Mouse (Mus musculus) C2C12 (cell line): ENCODE data around the gene Glycam1. TPM values are rescaled to one million over a fixed set of nuclear protein-coding genes. Genes with fewer than 3 reads are reported as not detected.
"Not testable (repeated sequence)": the region's sequence is repeated elsewhere in the genome, so short reads cannot be mapped to it uniquely, and the experiment has no call there.

Experiments used
- H3K27me3 ChIP-seq: one replicate; pipeline ENCODE4 v1.6.1; 2011; ENCODE audit not compliant: control insufficient read depth, insufficient read depth, insufficient read length
- H3K36me3 ChIP-seq: one replicate; pipeline ENCODE4 v1.6.1; 2011; ENCODE audit not compliant: control insufficient read depth, insufficient read depth
- H3K4me3 ChIP-seq: one replicate; pipeline ENCODE4 v1.5.1; 2011; ENCODE audit warnings: mild to moderate bottlenecking, control low read depth; ENCODE audit not compliant: poor library complexity, insufficient read depth, severe bottlenecking
- H3K79me2 ChIP-seq: one replicate; pipeline ENCODE4 v1.6.1; 2011; ENCODE audit not compliant: control insufficient read depth, insufficient read depth
- H3K79me3 ChIP-seq: one replicate; pipeline ENCODE4 v1.6.1; 2011; ENCODE audit warnings: low read depth, control low read depth
- H3ac ChIP-seq: one replicate; pipeline ENCODE3; 2011; ENCODE audit warnings: low read depth; ENCODE audit not compliant: control insufficient read depth, insufficient read length
- CEBPB ChIP-seq: IDR thresholded peaks from one replicate; pipeline ENCODE4 v1.6.1; 2011; ENCODE audit warnings: low read depth, mild to moderate bottlenecking, control low read depth, moderate library complexity
- CTCF ChIP-seq: IDR thresholded peaks from one replicate; pipeline ENCODE4 v1.5.1; 2011; ENCODE audit not compliant: control insufficient read depth, insufficient read depth, insufficient read length
- FOSL1 ChIP-seq: IDR thresholded peaks from one replicate; pipeline ENCODE4 v1.8.0; 2011; ENCODE audit warnings: mild to moderate bottlenecking, low read length; ENCODE audit not compliant: poor library complexity, insufficient read depth, severe bottlenecking
- MAX ChIP-seq: IDR thresholded peaks from one replicate; pipeline ENCODE4 v1.6.1; 2011; ENCODE audit warnings: mild to moderate bottlenecking, control low read depth
- MYOD1 ChIP-seq: IDR thresholded peaks from one replicate; pipeline ENCODE4 v1.6.1; 2011; ENCODE audit warnings: low read depth; ENCODE audit not compliant: control insufficient read depth, insufficient read length
- MYOG ChIP-seq: IDR thresholded peaks from one replicate; pipeline ENCODE4 v1.6.1; 2011; ENCODE audit not compliant: control insufficient read depth, insufficient read length; ENCODE audit errors: extremely low read depth
- USF1 ChIP-seq: IDR thresholded peaks from one replicate; pipeline ENCODE4 v1.6.1; 2011; ENCODE audit warnings: low read depth, mild to moderate bottlenecking, control low read depth, moderate library complexity
- long read RNA-seq, 2 experiments: library from polyadenylated mRNA; unstranded; transcript quantifications; one replicate each; pipeline ENCODE4 v2.0.0; 2019 to 2020
- polyA plus RNA-seq: library from polyadenylated mRNA; unstranded; fragments of >200 nt; fragmentation: generic; extraction: Trizol; gene quantifications from one replicate; pipeline ENCODE4 v1.2.1, GENCODE M21; 2012; ENCODE audit warnings: missing spikeins

Glycam1 gene
- not detected for polyA plus RNA-seq
- long read RNA-seq, experiment 1, result 0 reads
- long read RNA-seq, experiment 2, result 0 reads

DNA sequence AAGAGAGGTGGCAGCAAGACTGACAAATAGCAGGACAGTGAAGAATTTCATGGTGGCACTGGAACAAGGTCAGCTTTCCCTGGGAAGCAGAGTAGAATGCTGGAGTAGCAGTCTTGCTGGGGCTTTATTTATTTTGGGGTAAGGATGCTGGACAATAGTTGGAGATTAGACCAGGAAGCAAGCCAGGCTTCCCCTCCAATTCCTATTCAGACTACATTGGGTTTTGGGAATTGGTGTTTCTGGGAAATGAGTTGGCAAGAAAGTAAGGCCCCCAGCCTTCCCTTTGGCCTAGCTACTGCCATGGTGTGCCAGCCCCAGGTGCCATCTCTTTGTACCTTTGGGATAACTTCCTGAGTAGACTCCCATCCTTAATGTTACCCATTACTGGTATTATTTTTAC lies at the start of gene Glycam1:
TSS of gene Glycam1 (minus strand) at position 101 of the 400 bp plus-strand sequence.
- TF ChIP-seq MYOD1, result no peak
- TF ChIP-seq USF1, result no peak
- no peak for TF ChIP-seq FOSL1
- no peak for TF ChIP-seq CEBPB
- TF ChIP-seq MAX, result no peak
- no peak for TF ChIP-seq CTCF
- no peak for TF ChIP-seq MYOG
- H3K4me3 ChIP-seq, result no peak within 1 kb of the TSS

DNA sequence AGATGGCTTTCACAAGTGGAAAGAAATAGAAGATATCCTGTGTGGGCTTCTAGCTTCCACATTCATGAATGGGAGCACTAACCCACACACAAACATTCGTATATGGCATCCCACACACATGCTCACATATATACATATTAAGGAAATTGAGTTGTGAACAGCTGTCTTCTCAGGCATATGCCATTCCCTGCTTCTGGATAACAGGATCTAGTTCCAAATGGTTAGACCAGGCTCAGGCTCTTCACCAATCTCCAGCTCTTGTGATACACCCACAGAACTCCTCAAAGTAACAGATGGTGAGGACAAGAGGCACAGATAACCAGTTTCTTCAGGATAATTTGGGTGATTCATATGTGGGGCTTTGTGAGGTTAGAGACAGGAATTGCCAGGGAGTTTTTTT lies 39.6 kb upstream of the Glycam1 start:
- TF ChIP-seq USF1 (no peak), MAX (no peak), CTCF (no peak), FOSL1 (no peak), MYOD1 (no peak), MYOG (no peak), CEBPB (no peak)
- Histone ChIP-seq H3K27me3 (no peaks in the 10 kb centered on the region), H3K79me3 (no peaks in the 10 kb centered on the region), H3ac (no peak overlapping the region), H3K36me3 (no peaks in the 10 kb centered on the region), H3K4me3 (no peak overlapping the region), H3K79me2 (no peaks in the 10 kb centered on the region)

More for the DNA sequence above, at the start of gene Glycam1:
- no peak within 1 kb of the TSS for H3ac ChIP-seq
- no peaks in the 10 kb centered on the region for H3K79me2 ChIP-seq
- no peaks in the 10 kb centered on the region for H3K27me3 ChIP-seq
- no peaks in the 10 kb centered on the region for H3K79me3 ChIP-seq
- H3K36me3 ChIP-seq, result no peaks in the 10 kb centered on the region

DNA sequence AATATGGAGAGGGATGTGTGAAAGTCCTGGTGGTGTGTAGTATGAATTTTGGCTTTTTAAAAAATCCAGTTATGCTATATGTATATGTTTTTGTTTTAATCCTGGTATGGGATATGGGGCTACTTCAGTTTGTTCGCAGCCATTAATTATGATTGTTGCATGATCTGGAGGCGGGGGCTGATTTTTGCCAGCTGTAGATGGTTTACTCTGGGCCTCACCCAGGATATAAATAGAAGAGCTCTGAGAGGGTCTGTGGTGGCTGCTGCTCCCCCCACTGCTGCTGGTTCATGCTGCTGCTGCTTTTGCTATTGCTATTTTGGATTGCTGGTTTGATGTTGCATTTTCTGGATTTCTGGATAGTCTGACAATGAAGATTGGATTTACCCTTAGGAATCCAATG lies 25.9 kb upstream of the Glycam1 start:
- no peak overlapping the region for H3K4me3 ChIP-seq
- no peaks in the 10 kb centered on the region for H3K36me3 ChIP-seq
- no peaks in the 10 kb centered on the region for H3K79me3 ChIP-seq
- TF ChIP-seq MAX (no peak), MYOD1 (no peak)
- no peaks in the 10 kb centered on the region for H3K27me3 ChIP-seq
- H3K79me2 ChIP-seq, result no peaks in the 10 kb centered on the region
- no peak overlapping the region for H3ac ChIP-seq

DNA sequence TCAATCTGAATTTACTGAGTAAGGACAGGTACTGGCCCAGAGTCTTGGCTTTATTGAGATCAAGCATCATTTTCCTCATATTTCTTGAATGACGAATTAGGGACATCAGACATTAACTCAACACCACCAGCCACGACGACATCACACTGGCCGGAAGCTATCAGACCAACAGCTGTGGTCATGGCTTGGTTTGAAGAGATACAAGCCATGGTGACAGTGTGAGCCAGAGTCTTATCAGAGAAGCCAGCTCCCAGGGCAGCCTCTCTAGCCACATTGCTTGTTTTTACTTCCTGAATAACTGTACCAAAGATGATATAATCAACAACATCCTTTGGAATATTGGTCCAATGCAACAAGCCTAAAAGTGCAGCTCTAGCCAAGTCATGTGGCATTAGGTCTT lies 22.9 kb upstream of the Glycam1 start:
- not testable (repeated sequence) for H3ac ChIP-seq, H3K4me3 ChIP-seq, H3K79me3 ChIP-seq, H3K27me3 ChIP-seq, H3K36me3 ChIP-seq, H3K79me2 ChIP-seq

DNA sequence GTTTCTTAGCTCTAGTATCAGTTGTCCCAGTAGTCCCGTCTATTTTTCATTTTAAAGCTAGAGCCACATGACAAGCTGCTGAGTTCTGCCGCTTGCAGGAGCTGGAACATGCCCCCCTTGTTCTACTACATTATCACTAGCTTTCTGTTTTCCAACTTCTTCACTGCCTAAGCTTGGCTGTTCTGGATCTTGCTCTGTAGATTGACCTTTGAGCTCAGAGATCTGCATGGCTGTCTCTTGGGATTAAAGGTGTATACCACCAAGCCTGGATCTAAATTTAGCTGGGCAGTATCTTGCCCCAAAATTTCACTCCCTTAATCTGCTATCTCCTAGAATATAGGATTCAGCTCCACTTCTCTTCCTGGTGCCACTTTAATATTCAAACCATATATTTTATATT lies 21.0 kb upstream of the Glycam1 start:
- Histone ChIP-seq H3K27me3 (no peaks in the 10 kb centered on the region), H3ac (no peak overlapping the region), H3K36me3 (no peaks in the 10 kb centered on the region), H3K79me2 (no peaks in the 10 kb centered on the region), H3K4me3 (no peak overlapping the region), H3K79me3 (no peaks in the 10 kb centered on the region)
- TF ChIP-seq MYOD1 (no peak), FOSL1 (no peak)

DNA sequence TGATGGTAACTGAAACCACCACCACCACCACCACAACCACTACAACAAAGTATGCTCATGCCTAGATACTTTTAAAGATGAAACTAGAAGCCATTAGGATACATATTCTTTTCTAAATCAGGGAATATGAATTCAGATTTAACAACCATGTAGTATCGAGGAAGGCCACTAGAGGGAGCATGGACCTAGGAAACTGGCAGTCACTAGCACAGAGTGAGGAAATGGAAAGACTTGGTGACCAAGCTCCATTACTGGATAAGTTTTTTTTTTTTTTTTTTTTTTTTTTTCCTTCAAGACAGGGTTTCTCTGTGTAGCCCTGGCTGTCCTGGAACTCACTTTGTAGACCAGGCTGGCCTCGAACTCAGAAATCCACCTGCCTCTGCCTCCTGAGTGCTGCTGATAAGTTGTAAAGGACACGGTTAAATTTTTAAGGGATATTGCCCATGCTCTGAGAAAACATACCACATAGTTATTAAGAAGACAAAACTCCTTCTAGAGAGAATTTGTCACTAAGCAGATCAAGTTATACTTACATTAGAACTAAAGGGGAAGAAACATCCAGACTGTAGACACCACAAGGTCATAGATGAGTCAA lies 12.7 kb downstream of the Glycam1 start:
- Histone ChIP-seq H3K36me3 (no peaks in the 10 kb centered on the region), H3K4me3 (no peak overlapping the region), H3K27me3 (no peaks in the 10 kb centered on the region), H3K79me2 (no peaks in the 10 kb centered on the region), H3ac (no peak overlapping the region), H3K79me3 (no peaks in the 10 kb centered on the region)
- TF ChIP-seq CTCF (peak; percentile 40), FOSL1 (no peak)

DNA sequence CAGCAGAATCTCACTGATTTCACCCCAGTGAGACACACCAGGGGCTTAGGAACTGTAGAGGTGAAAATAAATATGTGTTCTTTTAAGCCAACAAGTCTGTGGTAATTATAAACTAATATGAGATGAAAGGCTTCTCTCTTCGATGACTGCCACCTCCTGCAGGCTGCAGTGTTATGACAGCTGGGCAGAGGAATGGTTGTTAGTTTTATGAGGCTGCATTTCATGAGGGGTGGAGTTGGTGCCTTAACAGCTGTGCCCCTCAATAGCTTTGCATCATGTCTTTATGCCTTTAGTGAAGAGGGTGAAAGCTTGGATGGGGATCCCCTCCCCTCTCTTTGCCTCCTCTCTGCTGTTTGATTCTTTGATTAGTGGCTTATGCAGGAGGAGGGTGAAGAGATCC lies 13.8 kb downstream of the Glycam1 start:
- Histone ChIP-seq H3K27me3 (no peaks in the 10 kb centered on the region), H3K79me3 (no peaks in the 10 kb centered on the region), H3ac (no peak overlapping the region), H3K79me2 (no peaks in the 10 kb centered on the region), H3K36me3 (no peaks in the 10 kb centered on the region), H3K4me3 (no peak overlapping the region)
- TF ChIP-seq MYOD1, result no peak
- no peak for TF ChIP-seq CTCF
- TF ChIP-seq USF1, result no peak
- no peak for TF ChIP-seq FOSL1
- TF ChIP-seq MYOG, result no peak
- no peak for TF ChIP-seq MAX
- TF ChIP-seq CEBPB, result no peak
